Mouse (Mus musculus): ENCODE data around the gene Duox2.
"Not testable (repeated sequence)": the region's sequence is repeated elsewhere in the genome, so short reads cannot be mapped to it uniquely, and the experiment has no call there.

Gene Duox2

DNA sequence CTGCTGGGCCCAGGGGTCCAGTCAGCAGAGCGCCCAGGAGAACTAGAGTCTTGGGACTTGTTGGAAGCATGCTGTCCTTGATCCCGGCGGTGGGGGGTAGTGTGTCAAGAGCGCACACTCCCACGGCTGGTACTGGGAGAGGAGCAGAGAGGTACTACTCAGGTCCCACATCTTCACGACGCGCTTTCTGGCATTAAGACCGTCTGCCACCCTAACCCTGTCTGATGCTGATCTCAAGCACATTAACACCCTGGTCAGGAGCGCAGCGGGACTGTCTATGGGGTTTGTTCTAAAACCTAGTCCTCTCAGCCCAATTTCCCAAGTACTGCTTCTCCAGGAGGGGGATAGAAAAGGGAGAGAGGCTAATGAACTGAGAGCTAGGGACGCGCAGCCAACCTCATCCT lies at the start of gene Duox2:
Gene Duox2, minus strand, starts transcription at position 354 of the 404 bp plus-strand sequence.
- no peak for DNase-seq (ENCODE audit: low read depth, low spot score)

DNA sequence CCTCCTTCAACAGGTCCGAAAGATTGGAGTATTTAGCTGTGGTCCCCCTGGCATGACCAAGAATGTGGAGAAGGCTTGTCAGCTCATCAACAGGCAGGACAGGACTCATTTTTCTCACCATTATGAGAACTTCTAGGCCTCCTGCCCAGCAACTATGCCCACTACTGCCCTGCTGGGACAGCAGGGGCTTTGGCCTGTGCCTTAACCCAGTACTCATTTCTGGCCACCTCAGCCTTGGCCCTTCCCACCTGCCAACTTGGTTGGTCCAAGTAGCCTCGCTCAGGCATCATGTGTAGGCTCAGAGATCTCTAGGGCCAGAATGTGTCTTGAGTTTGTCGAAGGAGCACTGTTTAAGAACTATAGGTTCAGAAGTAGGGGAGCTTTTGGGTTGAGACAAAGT lies 49.0 kb upstream of the Duox2 start:
- no peak for DNase-seq (ENCODE audit: low read depth, low spot score)

DNA sequence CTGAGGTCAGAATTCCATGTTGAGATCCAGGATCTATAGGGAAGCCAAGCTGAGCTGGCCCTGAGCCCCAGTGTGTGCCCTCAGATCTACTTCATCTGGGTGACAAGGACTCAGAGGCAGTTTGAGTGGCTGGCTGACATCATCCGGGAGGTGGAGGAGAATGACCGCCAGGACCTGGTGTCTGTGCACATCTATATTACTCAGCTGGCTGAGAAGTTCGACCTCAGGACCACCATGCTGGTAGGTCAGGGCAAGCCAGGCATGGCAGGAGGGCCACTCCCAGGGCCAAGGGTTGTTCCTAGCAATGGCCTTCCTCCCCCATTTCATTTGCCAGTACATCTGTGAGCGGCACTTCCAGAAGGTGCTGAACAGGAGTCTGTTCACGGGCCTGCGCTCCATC lies 47.9 kb upstream of the Duox2 start:
- DNase-seq (ENCODE audit: low read depth, low spot score): not testable (repeated sequence)

DNA sequence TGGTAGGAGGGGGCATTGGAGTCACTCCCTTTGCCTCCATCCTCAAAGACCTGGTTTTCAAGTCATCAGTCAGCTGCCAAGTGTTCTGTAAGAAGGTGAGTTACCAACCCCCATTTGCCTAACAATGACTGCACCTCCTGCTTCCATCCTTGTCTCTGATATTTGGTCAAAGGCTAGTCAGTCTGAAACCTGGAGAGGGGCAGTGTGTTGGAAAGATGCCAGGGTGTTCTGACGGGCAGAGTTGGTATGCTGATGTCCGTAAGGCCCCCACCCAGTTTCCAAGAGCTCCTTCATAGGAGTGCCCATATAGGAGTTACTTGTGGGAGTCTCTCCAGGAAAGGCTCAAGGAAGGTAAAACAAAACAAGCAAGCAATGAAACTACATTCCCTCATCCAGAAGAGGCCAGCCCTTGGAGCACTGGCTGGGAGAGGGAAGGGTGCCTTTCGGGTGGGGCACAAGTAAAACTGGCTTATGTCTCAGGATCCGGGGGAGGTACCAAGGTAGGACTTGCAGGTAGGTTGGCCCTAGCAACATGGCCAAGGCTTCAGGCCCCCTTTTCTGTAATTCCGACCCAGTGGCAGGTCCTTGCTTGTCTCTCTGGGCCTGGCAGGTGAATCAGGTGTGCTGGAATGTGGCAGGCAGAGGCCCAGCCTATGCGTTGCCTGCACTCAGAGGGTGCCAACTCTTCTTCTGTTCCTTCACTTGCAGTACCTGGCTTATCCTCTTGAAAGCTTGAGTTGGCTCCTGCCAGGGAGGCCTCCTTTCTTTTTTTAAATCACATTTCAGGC lies 47.1 kb upstream of the Duox2 start:
- DNase-seq (ENCODE audit: low read depth, low spot score): no peak

DNA sequence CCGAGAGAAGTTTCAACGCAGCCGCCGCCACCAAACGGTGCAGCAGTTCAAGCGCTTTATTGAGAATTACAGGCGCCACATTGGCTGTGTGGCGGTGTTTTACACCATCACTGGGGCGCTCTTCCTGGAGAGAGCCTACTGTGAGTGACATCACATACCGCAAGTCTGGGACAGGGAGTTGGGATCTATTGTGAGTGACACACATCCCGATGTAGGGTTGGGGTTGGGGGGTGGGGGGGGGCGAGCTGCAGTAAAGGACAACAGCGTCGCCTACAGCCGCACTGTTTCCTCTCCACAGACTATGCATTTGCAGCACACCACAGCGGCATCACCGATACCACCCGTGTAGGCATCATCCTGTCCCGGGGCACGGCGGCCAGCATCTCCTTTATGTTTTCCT lies 39.0 kb upstream of the Duox2 start:
- no peak for DNase-seq (ENCODE audit: low read depth, low spot score)

DNA sequence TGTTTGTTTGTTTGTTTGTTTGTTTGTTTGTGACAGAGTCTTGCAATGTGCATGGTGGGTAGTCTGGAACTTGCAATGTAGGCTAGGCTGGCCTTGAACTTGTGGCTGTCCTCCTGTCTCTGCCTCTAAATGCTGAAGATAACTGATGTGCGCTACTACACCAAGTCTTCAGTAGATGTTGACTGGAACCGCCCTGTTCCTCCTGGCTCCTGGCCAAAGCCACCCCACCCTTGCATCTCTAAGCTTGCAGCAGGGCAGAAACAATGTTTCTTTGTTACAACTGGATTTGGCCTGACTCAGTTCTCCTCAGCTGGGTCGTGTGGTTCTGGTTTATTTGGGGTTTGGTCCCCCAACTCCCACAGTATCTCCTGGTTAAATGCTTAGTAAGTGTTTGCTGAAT lies 35.9 kb upstream of the Duox2 start:
- no peak for DNase-seq (ENCODE audit: low read depth, low spot score)

DNA sequence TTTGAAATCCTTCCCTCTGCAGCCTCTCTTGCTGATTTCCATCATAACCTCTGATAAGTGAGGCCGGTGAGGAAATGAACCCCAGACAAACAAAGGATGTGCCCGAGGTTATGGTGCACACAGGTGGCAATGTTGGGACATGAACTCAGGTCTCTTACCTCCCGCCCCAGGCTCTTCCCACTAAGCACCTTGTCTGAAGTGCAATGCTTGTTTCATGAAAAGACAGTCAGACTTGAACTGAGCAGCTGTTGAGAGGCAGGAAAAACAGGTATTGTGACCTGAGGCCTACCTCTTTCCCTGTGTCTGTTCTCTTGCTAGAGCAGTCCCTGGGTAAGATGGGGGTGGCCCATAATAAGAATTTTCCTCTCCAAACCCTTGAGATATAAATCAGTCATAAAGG lies 34.0 kb upstream of the Duox2 start:
- no peak for DNase-seq (ENCODE audit: low read depth, low spot score)

DNA sequence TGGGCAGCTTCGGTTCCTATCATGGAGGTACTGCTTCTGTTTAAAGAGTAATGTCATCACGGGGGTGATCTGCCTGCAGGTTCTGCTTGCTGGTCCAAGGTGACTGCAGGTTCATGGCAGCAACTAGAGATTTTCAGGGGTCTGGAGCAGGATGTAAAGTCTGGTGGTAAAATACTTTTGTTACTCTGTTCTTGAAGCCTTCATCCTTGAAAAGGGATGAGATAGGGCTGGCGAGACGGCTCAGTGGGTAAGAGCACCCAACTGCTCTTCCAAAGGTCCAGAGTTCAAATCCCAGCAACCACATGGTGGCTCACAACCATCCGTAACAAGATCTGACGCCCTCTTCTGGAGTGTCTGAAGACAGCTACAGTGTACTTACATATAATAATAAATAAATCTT lies 32.1 kb upstream of the Duox2 start:
- DNase-seq (ENCODE audit: low read depth, low spot score): not testable (repeated sequence)

DNA sequence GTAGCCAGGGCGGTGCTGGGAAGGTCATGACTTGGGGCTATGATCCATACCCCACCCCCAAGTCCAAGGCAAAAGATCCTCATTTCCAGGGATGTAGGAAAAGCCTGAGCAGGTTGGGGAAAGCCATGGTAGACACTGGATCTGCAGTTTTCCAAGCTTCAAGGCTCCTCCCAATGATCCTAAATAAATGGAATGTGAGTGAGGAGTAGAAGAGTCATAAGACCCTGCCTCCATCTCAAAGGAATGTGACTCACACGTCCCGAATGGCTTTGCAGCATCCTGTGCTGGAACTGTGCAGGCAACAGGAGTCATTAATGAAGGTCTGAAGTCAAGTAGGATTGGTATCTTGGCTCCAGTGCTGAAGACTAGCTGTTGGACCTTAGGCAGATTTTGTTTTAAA lies 29.7 kb upstream of the Duox2 start:
- DNase-seq (ENCODE audit: low read depth, low spot score): no peak

DNA sequence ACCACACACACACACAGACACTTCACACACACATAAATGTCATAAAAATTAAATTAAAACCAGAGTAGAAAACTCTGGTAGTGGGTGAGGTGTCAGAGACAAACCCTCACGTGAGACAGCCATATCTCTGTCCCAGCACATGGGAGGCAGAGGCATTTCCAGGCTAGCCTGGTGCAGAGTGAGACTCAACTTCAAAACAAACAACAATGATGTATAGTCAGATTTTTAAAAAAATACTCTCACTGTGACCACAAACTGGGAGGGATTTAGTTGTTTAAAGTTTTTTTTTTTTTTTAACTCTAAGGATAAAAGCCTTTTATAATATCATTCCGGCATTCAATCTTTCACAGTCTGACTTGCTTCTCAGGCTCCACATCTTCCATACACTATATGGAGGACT lies 27.1 kb upstream of the Duox2 start:
- DNase-seq (ENCODE audit: low read depth, low spot score): no peak

DNA sequence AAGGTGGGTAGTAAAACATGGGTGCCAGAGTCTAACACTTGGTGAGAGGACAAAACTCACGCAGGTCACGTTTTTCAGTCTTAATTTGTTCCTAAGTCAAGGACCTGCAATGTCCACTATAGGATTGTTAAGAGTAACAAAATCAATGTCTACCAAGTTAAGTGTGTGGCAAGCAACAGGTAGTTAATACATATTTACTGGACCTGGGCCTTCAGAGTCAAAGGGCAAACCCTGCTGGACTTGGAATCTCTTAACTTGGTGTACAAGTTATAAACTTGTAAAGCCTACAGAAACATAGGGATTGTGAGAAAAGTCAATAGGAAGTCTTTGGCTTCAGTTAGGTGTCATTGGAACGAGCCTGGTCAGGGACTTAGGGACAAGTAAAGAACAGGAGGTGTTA lies 26.3 kb upstream of the Duox2 start:
- DNase-seq (ENCODE audit: low read depth, low spot score): no peak

DNA sequence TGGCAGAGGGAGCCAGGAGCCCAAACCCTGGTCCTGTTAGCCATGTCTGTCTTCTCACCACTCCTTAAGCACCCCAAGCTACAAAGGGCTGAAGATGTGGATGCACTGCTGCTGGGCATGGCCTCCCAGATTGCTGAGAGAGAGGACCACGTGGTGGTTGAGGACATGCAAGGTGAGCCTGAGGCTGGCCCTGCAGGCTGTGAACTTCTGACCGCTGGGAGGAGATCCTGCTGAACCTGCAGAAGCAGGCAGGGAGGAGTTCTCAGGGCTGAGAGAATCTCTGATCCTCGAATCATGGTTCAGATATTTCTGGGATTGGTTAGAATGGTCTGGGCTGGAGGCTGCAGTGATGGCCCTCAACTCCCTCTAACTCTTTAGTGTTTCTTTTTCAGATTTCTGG lies 25.7 kb upstream of the Duox2 start:
- no peak for DNase-seq (ENCODE audit: low read depth, low spot score)

DNA sequence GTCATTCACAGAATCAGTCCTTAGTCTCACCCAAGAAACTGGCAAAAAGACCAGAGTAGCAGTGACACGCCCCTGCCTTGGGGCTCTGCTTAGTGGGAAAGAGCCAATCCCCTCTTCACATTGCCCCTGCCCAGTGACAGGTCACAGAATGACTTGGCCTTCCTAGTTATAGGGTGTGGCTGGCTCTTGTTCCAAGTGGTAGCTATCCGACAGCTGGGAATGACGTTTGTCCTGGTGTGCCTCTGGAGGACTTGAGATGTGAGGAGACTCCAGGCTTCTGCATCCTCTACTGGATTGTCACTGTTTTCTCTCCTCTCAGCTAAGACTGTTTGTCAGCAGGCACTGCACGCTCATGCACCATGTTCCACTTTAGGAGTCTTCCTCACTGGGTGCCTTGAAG lies 19.1 kb upstream of the Duox2 start:
- DNase-seq (ENCODE audit: low read depth, low spot score): no peak

DNA sequence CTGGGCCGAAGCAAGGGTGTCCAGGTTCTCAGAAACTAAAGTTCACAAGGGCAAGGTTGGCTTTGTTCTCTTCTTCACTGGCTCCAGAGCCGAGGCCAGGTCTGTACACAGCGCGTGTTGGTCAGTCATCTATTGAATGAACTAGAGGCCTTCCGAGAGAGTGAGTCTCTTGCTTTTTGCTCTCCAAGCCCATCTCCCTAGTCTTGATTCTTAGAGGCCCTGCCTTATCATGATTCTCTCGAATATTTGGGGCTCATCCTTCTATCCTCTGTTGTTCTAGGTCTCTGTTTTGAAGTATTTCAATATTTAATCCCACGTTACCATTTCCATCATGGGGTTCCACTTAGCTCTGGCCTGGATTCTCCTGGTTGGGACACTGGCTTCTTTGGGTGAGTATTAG lies 17.1 kb upstream of the Duox2 start, which contains the start of gene Duox1:
Gene Duox1, plus strand, starts transcription at position 301 of the 400 bp plus-strand sequence.
- no peak for DNase-seq (ENCODE audit: low read depth, low spot score)

DNA sequence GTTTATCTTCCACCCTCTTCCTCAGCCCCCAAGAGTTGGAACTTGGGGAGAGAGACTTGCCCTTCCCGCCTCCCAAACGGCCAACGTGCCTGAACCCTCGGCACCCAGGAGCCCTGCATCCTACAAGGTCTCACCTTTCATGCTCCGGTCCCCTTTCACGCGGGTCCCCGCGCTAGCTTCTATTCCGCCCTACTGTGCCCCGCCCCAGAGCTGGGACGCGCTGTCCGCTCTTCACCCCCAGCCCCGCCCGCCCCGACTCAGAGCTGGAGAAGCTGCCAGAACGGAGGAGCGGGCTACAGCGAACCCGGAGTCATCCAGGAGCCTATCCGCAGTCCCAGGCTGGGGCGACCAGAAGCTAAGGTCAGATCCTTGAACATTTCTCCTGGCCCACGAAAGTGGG lies 15.3 kb upstream of the Duox2 start, which contains the start of gene Duoxa1:
Gene Duoxa1, minus strand, starts transcription at position 195 of the 400 bp plus-strand sequence.
- no peak for DNase-seq (ENCODE audit: low read depth, low spot score)

DNA sequence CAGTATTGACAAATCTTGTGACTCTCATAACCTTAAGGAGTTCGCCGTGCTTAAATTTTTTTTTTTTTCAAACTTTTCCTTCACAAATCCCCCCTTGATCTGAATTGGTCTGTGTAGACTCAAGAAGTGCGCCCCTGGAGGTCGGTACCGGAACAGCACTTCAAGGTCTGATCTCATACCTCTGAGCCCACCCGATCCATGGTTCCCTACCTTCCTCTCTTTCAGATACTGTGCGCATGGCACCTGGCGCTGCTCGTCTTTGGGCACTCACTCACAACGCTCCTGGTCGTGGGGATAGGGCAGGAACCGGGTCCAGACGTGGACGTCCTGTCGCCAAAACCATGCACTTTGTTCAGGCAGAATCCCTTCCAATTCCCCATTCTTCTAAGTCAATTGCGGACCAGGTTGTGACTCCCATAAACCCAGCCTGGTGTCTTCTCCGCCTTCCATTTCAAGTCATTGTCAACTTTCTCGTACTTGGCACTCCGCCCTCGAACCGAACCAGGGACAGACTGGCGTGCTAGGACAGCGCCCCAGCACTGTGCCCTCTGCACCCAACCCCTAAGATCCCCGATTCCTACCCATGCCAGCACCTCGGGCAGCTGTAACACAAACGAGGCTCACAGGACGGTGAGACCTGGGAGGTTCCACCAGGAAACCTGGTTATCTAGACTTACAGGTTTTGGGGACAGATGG lies 14.6 kb upstream of the Duox2 start:
- no peak for DNase-seq (ENCODE audit: low read depth, low spot score)

DNA sequence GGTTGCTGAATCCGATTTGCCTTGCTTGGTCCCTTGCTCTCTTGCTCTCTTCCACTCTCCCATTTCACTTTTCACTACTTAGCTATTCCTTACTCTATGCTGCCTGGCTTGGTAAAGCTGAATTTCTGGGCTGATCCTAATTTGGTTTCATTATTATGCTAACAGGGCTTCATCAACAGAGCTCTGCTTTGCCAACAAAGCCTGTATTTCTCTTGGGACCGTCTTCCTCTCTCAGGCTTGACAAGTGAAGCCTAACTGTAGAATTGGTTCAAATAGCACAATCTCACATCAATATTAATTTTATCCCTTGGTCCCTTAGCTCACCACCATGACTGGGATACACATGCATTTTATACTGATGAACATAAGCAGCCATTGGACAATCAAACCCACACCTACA lies 13.3 kb upstream of the Duox2 start:
- no peak for DNase-seq (ENCODE audit: low read depth, low spot score)

DNA sequence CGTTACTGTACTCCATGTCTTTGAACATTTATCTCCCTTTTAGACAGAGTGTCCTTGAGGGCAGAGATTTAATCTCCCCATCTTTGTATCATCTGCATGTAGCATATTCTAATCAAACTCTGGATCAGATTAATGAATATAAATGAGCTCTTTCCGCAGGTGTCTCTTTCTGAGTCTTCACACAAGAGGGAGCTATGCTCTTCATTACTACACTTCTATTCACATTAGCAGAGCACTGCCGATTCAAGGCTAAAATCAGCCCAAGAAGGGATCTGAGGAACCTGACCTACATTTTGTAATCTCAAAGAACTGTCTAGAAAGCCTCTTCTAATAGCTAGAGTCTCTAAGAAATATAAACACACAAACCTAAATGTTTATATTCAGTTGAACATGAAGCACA lies 11.4 kb upstream of the Duox2 start:
- DNase-seq (ENCODE audit: low read depth, low spot score): no peak

DNA sequence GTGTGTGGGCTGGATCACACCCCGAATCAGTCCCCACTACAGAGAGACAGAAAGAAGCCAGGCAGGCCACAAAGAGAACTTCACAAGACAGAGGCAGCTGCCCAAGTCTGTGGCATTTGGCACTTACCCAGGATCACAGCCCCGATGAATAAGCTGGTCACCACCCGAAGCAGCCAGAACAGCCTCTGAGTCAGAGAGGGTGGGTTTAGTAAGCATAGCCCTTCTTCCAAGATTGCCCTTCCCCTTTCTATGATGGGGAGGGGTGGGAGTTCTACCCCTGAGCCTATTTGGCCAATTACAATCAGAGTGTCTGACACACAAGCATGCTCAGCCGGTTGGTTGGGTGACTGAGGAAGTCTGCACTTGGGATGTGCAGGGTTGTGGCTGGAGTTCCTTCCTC lies 7.9 kb upstream of the Duox2 start:
- no peak for DNase-seq (ENCODE audit: low read depth, low spot score)

DNA sequence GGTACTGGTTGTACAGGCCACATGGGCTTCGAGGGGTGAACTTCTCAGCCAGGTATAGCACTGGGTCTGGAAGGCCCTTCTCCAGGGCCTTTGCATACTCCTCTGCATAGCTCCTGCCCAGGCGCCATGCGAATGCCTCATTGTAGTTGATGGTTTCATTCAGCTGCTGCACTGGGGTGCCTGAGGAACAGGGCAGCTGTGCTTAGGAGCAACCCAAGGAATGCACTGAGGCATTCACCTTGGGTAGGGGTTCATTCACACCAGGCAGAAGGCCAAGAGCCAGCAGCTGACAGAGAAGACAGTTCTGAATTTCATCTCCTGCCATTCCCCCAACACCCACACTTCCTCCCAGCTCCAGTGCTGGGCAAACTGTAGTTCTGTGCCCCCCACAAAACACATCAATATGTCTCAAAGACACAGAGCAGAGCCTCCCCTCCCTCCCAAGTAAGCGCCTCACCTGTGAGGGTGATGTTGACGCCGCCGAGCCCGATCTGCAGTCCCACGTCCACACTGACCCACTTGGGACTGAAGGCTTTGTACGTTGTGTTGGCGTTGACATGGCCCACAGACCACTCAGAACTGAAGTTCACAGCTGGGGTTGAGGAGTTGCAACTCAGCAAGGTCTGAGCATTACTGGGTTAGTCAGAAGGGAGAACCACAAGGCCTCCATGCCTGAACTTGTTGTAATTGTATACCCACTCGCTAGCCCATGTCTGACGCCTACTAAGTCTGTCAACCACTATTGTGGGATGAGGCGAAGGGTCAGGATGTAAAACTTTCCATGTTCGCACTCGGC lies 7.0 kb upstream of the Duox2 start:
- no peak for DNase-seq (ENCODE audit: low read depth, low spot score)

DNA sequence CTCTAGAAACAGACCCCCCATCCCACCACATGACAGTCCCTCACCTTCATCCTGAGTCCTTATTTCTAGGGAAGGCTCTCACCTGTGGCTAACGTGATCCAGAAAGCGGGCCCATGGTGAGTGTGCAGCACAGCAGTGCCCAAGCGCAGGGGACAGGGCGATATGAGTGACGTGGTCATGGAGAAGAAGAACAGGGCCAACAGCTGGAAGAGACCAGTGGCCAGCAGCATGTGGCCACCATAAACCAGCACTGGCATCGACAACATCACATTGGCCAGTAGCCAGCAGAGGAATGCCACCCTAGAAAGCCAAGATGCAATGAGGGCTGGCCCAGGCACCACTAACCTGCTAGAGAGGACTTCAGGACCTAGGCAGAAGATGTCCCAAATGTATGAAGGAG lies 6.3 kb upstream of the Duox2 start:
- no peak for DNase-seq (ENCODE audit: low read depth, low spot score)

DNA sequence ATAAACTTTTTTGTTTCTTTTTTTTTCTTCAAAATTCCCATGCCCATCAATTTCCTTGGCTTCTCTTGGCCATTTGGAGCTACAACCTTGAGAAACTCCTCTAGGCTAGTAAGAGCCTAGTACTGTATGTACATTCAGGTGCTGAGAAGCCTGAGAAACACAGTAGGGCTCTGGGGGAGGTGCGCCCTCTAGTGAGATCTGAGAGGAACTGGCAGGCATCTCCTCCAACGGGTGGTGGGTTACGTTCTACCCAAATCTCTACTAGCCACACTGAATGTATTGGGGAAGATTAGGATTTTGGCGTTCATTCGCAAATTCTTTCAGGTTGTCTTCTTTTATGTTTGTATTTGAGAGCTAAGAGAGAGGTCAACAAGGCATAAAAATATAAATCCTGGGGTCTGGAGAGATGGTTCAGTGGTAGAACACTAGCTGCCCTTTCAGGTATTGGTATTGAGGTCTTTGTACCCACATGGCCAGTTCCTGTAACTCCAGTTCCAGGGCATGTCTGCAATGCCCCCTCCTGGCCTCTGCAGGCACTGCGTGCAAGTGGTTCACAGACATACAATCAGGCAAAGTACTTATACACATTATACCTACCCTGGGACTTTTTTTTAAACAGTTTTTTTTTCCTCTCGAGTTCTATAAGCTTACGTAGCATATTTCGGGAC lies 4.5 kb upstream of the Duox2 start:
- DNase-seq (ENCODE audit: low read depth, low spot score): peak; percentile 70

Measured in WW6 (cell line).